Mouse (Mus musculus): Measurements from ENCODE around the gene Gm28047. TPM values are rescaled to one million over a fixed set of nuclear protein-coding genes. Genes with fewer than 3 reads are reported as not detected.

Gm28047 gene
- polyA plus RNA-seq, 1 experiment: not detected

- Histone ChIP-seq H3K79me2 (ENCODE audit: control insufficient read depth, insufficient read depth) (no peaks in the 10 kb centered on the region), H3K27me3 (ENCODE audit: control insufficient read depth, insufficient read depth, insufficient read length) (no peaks in the 10 kb centered on the region), H3K4me2 (ENCODE audit: low read depth) (no peak overlapping the region), H3K36me3 (ENCODE audit: control insufficient read depth, insufficient read depth) (peaks cover 56% of the 10 kb centered on the region), H3ac (ENCODE audit: control insufficient read depth, insufficient read length) (no peak overlapping the region), H3K4me3 (no peak overlapping the region)
- TF ChIP-seq E2F4 (IDR thresholded peaks at IDR 0.05; ENCODE audit: insufficient read depth) (no peak), POLR2AphosphoS2 (IDR thresholded peaks at IDR 0.05; ENCODE audit: insufficient read length, low read depth) (peak; percentile 89)
Observed at GRCm38 (mm10) chr15:102503924-102504782, 120.7 kb downstream of the Gm28047 start.

- no peak within 1 kb of the TSS for H3ac ChIP-seq (ENCODE audit: control insufficient read depth, insufficient read length)
- no peak for TF ChIP-seq TCF3 (IDR thresholded peaks at IDR 0.05; ENCODE audit: insufficient read length, low read depth)
- TF ChIP-seq E2F4 (IDR thresholded peaks at IDR 0.05; ENCODE audit: insufficient read depth): no peak
- TF ChIP-seq SRF (IDR thresholded peaks at IDR 0.05; ENCODE audit: control insufficient read depth, insufficient read length, low read depth): no peak
- no peak for TF ChIP-seq MYOD1 (IDR thresholded peaks at IDR 0.05; ENCODE audit: control insufficient read depth in 1 of 3, insufficient read length in 2 of 3, low read depth in 2 of 3)
- TF ChIP-seq USF1 (IDR thresholded peaks at IDR 0.05; ENCODE audit: low read depth): no peak
- TF ChIP-seq REST (IDR thresholded peaks at IDR 0.05; ENCODE audit: insufficient read depth, insufficient read length): no peak
- H3K4me2 ChIP-seq (ENCODE audit: low read depth): no peak within 1 kb of the TSS
- H3K4me3 ChIP-seq: no peak within 1 kb of the TSS
- no peaks in the 10 kb centered on the region for H3K27me3 ChIP-seq (ENCODE audit: control insufficient read depth, insufficient read depth, insufficient read length)
- no peaks in the 10 kb centered on the region for H3K79me2 ChIP-seq (ENCODE audit: control insufficient read depth, insufficient read depth)
- peaks cover 63% of the 10 kb centered on the region for H3K36me3 ChIP-seq (ENCODE audit: control insufficient read depth, insufficient read depth)
Observed at GRCm38 (mm10) chr15:102503447-102503846, 121.4 kb downstream of the Gm28047 start, which contains the start of gene Gm10337. Gm10337 (plus strand) TSS chr15:102503722.

GRCm38 (mm10) chr15:102502254-102502840 is 122.5 kb downstream of the Gm28047 start:
- Histone ChIP-seq H3K79me2 (ENCODE audit: control insufficient read depth, insufficient read depth) (peaks cover 6% of the 10 kb centered on the region), H3K36me3 (ENCODE audit: control insufficient read depth, insufficient read depth) (peaks cover 74% of the 10 kb centered on the region), H3K4me2 (ENCODE audit: low read depth) (no peak overlapping the region), H3K4me3 (no peak overlapping the region), H3K27me3 (ENCODE audit: control insufficient read depth, insufficient read depth, insufficient read length) (no peaks in the 10 kb centered on the region), H3ac (ENCODE audit: control insufficient read depth, insufficient read length) (no peak overlapping the region)
- TF ChIP-seq POLR2AphosphoS2 (IDR thresholded peaks at IDR 0.05; ENCODE audit: insufficient read length, low read depth): peak; percentile 35
- no peak for TF ChIP-seq SRF (IDR thresholded peaks at IDR 0.05; ENCODE audit: control insufficient read depth, insufficient read length, low read depth)

DNA sequence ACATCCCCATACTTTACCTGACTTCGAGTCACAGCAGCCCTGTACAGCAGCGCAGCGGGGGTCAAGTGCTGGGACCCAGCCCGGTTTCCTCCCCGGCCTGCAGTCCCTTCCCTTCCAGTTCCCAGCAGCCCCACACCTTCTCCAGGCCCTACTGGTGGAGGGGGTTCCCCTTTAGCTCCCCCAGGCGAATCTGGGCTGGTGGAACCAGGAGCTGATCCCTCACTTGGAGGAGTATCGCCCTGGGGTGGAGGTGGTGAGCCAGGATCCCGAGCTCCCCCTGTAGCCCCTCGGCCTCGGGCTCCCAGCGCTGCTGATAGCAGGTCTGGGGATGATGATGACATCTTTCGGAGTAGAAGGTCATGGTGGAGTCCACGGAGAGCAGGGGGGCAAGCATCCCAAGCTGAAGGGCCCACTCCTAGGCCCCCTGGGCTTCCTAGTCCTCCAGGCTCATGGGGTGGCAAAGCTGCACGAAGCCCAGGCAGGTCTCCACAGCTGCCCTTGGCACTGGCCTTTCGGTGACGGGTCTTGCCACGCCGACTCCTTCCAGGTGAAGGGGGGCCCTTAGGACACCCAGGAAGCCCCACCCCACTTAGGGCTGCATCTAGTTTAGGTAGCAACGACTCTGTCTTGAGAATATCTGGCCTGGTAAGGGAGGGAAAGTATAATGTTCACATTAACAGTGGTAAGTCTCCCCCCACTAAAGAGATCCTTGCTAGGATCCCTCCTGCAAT is 123.6 kb downstream of the Gm28047 start:
- TF ChIP-seq USF1 (IDR thresholded peaks at IDR 0.05; ENCODE audit: low read depth): no peak
- TF ChIP-seq POLR2AphosphoS2 (IDR thresholded peaks at IDR 0.05; ENCODE audit: insufficient read length, low read depth): peak; percentile 61
- no peak for TF ChIP-seq SRF (IDR thresholded peaks at IDR 0.05; ENCODE audit: control insufficient read depth, insufficient read length, low read depth)
- Histone ChIP-seq H3K79me2 (ENCODE audit: control insufficient read depth, insufficient read depth) (peaks cover 14% of the 10 kb centered on the region), H3ac (ENCODE audit: control insufficient read depth, insufficient read length) (no peak overlapping the region), H3K4me2 (ENCODE audit: low read depth) (no peak overlapping the region), H3K4me3 (no peak overlapping the region), H3K36me3 (ENCODE audit: control insufficient read depth, insufficient read depth) (peaks cover 85% of the 10 kb centered on the region), H3K27me3 (ENCODE audit: control insufficient read depth, insufficient read depth, insufficient read length) (no peaks in the 10 kb centered on the region)

- H3K36me3 ChIP-seq (ENCODE audit: control insufficient read depth, insufficient read depth): peaks cover 93% of the 10 kb centered on the region
- H3K4me3 ChIP-seq: no peak overlapping the region
- peaks cover 21% of the 10 kb centered on the region for H3K79me2 ChIP-seq (ENCODE audit: control insufficient read depth, insufficient read depth)
- H3K27me3 ChIP-seq (ENCODE audit: control insufficient read depth, insufficient read depth, insufficient read length): no peaks in the 10 kb centered on the region
- no peak overlapping the region for H3ac ChIP-seq (ENCODE audit: control insufficient read depth, insufficient read length)
- H3K4me2 ChIP-seq (ENCODE audit: low read depth): no peak overlapping the region
- TF ChIP-seq POLR2AphosphoS2 (IDR thresholded peaks at IDR 0.05; ENCODE audit: insufficient read length, low read depth): peak; percentile 81
- no peak for TF ChIP-seq E2F4 (IDR thresholded peaks at IDR 0.05; ENCODE audit: insufficient read depth)
Observed at GRCm38 (mm10) chr15:102500479-102500878, 124.4 kb downstream of the Gm28047 start.

- no peak overlapping the region for H3K4me2 ChIP-seq (ENCODE audit: low read depth)
- no peak overlapping the region for H3K4me3 ChIP-seq
- peaks cover 28% of the 10 kb centered on the region for H3K79me2 ChIP-seq (ENCODE audit: control insufficient read depth, insufficient read depth)
- H3K27me3 ChIP-seq (ENCODE audit: control insufficient read depth, insufficient read depth, insufficient read length): no peaks in the 10 kb centered on the region
- no peak overlapping the region for H3ac ChIP-seq (ENCODE audit: control insufficient read depth, insufficient read length)
- no peak for TF ChIP-seq TCF3 (IDR thresholded peaks at IDR 0.05; ENCODE audit: insufficient read length, low read depth)
- TF ChIP-seq TCF12 (IDR thresholded peaks at IDR 0.05; ENCODE audit: insufficient read depth, poor library complexity, severe bottlenecking): no peak
- TF ChIP-seq POLR2AphosphoS2 (IDR thresholded peaks at IDR 0.05; ENCODE audit: insufficient read length, low read depth): peak; percentile 16
- no peak for TF ChIP-seq POLR2A (IDR thresholded peaks at IDR 0.05; ENCODE audit: insufficient read length, low read depth)
- H3K36me3 ChIP-seq (ENCODE audit: control insufficient read depth, insufficient read depth): peaks cover 98% of the 10 kb centered on the region
Observed at GRCm38 (mm10) chr15:102499851-102500250, 125.0 kb downstream of the Gm28047 start.
